Mouse (Mus musculus) forebrain, embryonic 16.5 days (tissue): Measurements from ENCODE around the gene Ccdc122. TPM values are rescaled to one million over a fixed set of nuclear protein-coding genes. Genes with fewer than 3 reads are reported as not detected.
A peak's percentile ranks its signal among the peaks of the same experiment; 100 is the strongest.
"Not testable (repeated sequence)": the region's sequence is repeated elsewhere in the genome, so short reads cannot be mapped to it uniquely, and the experiment has no call there.

Experiments used
- ATAC-seq: fragments of 200-750 bp; cut with Nextera tagmentation; 2 replicates; pipeline ENCODE4 v1.8.0; 2017; ENCODE audit warnings: mild to moderate bottlenecking, moderate library complexity
- H3K27ac ChIP-seq: fragments of 300-500 bp; sonication (generic); 2 replicates; pipeline ENCODE4 v1.5.1; 2014; ENCODE audit warnings: low read length, control low read depth
- H3K27me3 ChIP-seq: fragments of 300-500 bp; sonication (generic); replicated peaks from 2 replicates; pipeline ENCODE4 v1.6.1; 2014; ENCODE audit warnings: low read length; ENCODE audit not compliant: control insufficient read depth, insufficient read depth
- H3K36me3 ChIP-seq: fragments of 300-500 bp; sonication (generic); 2 replicates; pipeline ENCODE4 v1.6.1; 2014; ENCODE audit not compliant: control insufficient read depth, insufficient read depth
- H3K4me1 ChIP-seq: fragments of 300-500 bp; sonication (generic); replicated peaks from 2 replicates; pipeline ENCODE4 v1.6.1; 2014; ENCODE audit warnings: low read length; ENCODE audit not compliant: control insufficient read depth, insufficient read depth
- H3K4me2 ChIP-seq: fragments of 300-500 bp; sonication (generic); 2 replicates; pipeline ENCODE4 v1.6.1; 2014; ENCODE audit warnings: mild to moderate bottlenecking, low read length, control low read depth
- H3K4me3 ChIP-seq: fragments of 300-500 bp; sonication (generic); replicated peaks from 2 replicates; pipeline ENCODE4 v1.5.1; 2014; ENCODE audit warnings: mild to moderate bottlenecking, low read length, control low read depth
- H3K9ac ChIP-seq: fragments of 300-500 bp; sonication (generic); replicated peaks from 2 replicates; pipeline ENCODE4 v1.6.1; 2014; ENCODE audit warnings: low read depth, low read length, control low read depth
- H3K9me3 ChIP-seq: fragments of 300-500 bp; sonication (generic); 2 replicates; pipeline ENCODE4 v1.6.1; 2016; ENCODE audit warnings: low read length; ENCODE audit not compliant: control insufficient read depth
- WGBS: fragments of 180-500 bp; shearing (Covaris S2); extraction: QIAGEN DNeasy Blood & Tissue Kit; methylation state at CpG from one replicate; pipeline ENCODE4 v1.1.7; 2014; 5-methylcytosine and 5-hydroxymethylcytosine counted together
- polyA plus RNA-seq: library from polyadenylated mRNA; unstranded; fragments of >200 nt; fragmentation: Nextera tagmentation; extraction: Ambion mirVana; gene quantifications from 2 replicates; pipeline ENCODE4 v1.2.1, GENCODE M21; 2015

The Ccdc122 gene
- polyA plus RNA-seq, 1 experiment from 2014 or later = 0.54 TPM

DNA sequence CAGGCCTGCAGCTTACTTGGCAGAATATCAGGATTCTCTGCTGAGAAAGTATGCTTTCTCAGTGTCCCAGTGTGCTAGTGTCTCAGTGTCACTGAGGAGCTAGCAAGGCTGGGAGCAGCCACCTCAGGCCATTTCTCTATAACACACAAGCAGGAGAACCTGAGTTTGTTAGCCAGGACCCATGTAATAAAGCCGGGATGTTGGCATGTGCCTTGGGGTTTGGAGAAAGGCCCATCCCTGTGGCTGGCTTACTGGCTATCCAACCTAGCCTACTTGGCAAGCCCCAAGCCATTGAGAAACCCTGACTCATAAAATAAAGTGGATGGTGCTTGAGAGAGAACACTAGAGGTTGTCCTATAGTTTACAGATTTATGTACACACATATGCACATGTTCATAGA, 32.8 kb downstream of the Ccdc122 start:
- H3K36me3 ChIP-seq = no peaks in the 10 kb centered on the region
- no peak overlapping the region for H3K9ac ChIP-seq
- H3K4me3 ChIP-seq = no peak overlapping the region
- H3K9me3 ChIP-seq = no peaks in the 10 kb centered on the region
- 88% methylated on average over 1 of the region's 1 CpGs for WGBS
- no peaks in the 10 kb centered on the region for H3K4me1 ChIP-seq
- no peak overlapping the region for H3K27ac ChIP-seq
- no peak overlapping the region for H3K4me2 ChIP-seq
- H3K27me3 ChIP-seq = no peaks in the 10 kb centered on the region
- no peak for ATAC-seq

DNA sequence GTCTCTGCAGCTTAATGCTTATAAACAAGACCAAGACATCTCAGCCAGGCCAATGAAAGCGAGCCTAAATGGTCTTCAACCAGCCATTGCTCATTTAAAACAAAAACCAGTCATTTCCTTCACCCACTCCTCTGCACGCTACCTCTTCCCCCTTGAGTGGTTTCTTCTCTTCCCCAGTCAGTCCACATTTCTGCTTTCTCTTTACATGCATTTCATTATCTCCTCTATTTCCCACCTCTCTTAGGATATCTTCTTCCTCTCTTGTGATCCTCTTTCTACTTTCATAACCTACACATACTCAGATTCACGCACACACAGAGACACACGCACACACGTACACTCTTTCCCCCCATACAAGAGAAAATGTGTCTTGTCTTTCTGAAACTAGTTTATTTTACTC, 44.7 kb downstream of the Ccdc122 start:
- no peaks in the 10 kb centered on the region for H3K9me3 ChIP-seq

DNA sequence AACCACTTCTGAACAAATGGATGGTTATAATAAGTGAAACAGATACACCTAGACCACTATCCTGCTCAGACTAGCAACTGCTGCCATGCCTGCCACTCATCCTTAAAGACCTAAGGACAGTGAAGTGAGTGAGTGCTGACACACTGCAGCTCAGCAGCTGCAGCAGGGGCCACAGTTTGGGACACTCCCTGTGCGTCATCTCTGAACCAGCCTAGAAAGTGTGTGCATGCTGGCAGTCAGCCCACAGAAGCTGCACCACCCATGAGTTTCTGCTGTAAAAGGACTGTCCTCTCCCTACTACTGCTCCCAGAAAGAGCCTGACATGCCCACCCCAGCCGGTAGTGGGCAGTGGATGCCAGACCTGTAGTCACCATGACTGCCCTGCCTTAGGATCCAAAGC, 63.7 kb downstream of the Ccdc122 start:
- 73% methylated on average over 2 of the region's 2 CpGs for WGBS
- Histone ChIP-seq H3K36me3 (no peaks in the 10 kb centered on the region), H3K4me3 (no peak overlapping the region), H3K27me3 (no peaks in the 10 kb centered on the region), H3K4me2 (no peak overlapping the region), H3K4me1 (no peaks in the 10 kb centered on the region), H3K9ac (no peak overlapping the region), H3K27ac (no peak overlapping the region), H3K9me3 (no peaks in the 10 kb centered on the region)
- ATAC-seq = no peak

More for the DNA sequence above, 44.7 kb downstream of the Ccdc122 start:
- ATAC-seq = no peak
- H3K4me1 ChIP-seq = no peaks in the 10 kb centered on the region
- no peaks in the 10 kb centered on the region for H3K27me3 ChIP-seq
- H3K9ac ChIP-seq = no peak overlapping the region
- H3K27ac ChIP-seq = no peak overlapping the region
- WGBS = 92% methylated on average over 5 of the region's 5 CpGs
- no peaks in the 10 kb centered on the region for H3K36me3 ChIP-seq
- no peak overlapping the region for H3K4me3 ChIP-seq
- no peak overlapping the region for H3K4me2 ChIP-seq

GRCm38 (mm10) chr14:77110622-77111021, 74.0 kb downstream of the Ccdc122 start:
- H3K9ac ChIP-seq, H3K4me1 ChIP-seq, H3K27ac ChIP-seq, H3K36me3 ChIP-seq, H3K4me3 ChIP-seq, H3K27me3 ChIP-seq, H3K4me2 ChIP-seq, ATAC-seq, H3K9me3 ChIP-seq: not testable (repeated sequence)
- WGBS = 78% methylated on average over 5 of the region's 5 CpGs

GRCm38 (mm10) chr14:77130612-77131011, 94.0 kb downstream of the Ccdc122 start:
- H3K4me3 ChIP-seq = no peak overlapping the region
- H3K36me3 ChIP-seq = no peaks in the 10 kb centered on the region
- no peak overlapping the region for H3K9ac ChIP-seq
- 90% methylated on average over 5 of the region's 5 CpGs for WGBS
- H3K27ac ChIP-seq = no peak overlapping the region
- H3K4me2 ChIP-seq = no peak overlapping the region
- H3K9me3 ChIP-seq = no peaks in the 10 kb centered on the region
- no peak for ATAC-seq
- no peaks in the 10 kb centered on the region for H3K27me3 ChIP-seq
- no peaks in the 10 kb centered on the region for H3K4me1 ChIP-seq

DNA sequence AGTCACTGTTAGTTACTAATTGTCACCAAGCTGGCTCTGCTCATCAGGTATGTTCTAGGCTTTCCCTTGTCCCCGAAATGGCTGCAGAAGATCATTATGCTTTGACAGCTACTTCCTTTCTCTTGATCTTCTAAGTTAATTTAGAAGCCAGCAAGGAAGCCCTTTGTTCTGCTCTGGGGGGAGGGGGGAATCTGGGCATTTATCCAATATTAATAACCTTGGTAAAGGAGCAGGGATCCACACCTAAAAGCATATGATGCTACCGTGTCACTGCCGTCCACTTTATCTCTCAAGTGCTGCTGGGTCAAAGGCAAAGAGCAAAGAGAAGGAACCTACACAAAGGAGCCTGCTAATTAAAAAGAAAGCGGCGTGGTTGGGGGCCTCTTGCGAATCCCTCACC, 100.4 kb downstream of the Ccdc122 start:
- no peak overlapping the region for H3K4me2 ChIP-seq
- no peaks in the 10 kb centered on the region for H3K9me3 ChIP-seq
- H3K4me1 ChIP-seq = peaks cover 4% of the 10 kb centered on the region
- ATAC-seq = no peak
- H3K9ac ChIP-seq = no peak overlapping the region
- H3K27me3 ChIP-seq = no peaks in the 10 kb centered on the region
- H3K4me3 ChIP-seq = no peak overlapping the region
- H3K36me3 ChIP-seq = no peaks in the 10 kb centered on the region
- WGBS = 33% methylated on average over 6 of the region's 6 CpGs
- H3K27ac ChIP-seq = no peak overlapping the region

DNA sequence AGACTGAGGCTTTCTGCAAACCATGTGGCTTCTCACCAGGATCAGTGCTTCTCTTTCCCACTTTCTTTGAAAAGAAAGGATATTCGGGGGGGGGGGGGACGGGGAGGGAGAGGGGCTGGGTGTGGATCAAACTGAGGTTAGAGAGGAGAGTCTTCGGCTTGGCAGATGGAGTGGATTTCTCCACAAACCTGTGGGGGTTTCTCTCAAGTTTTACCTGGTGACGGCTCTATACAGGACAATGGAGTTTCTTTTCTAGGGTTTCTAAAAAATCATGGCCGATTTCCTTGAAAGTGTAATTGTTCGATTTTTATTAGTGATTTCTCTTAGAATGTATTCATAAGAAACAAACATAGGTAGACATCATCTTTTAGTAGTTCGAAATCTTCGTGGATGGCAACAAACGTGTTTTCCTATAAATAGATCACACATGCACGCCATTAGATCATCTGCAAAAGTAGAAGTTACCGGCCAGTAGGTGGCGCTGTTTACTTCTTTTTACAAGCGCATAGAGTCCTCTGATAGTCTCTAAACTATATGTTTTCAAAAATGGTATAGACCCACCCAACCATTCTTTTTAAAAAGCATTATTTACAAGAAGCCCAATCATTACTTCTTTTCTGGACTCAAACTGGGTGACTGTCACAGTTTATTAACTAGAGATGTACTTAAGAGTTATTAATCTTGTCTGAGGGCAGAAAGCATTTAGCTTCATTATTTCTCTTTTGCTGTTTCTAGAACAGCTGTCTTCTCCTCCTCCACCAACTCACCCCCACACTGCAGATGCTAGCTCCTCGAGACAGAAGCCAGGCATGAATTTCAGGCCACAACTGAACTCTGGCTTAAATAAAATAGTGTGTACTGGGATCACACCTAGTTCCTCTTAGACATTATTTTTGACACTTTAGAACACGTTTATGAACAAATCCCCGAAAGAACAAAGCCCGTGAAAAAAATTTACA, 105.0 kb downstream of the Ccdc122 start:
- peaks cover 7% of the 10 kb centered on the region for H3K4me1 ChIP-seq
- no peaks in the 10 kb centered on the region for H3K9me3 ChIP-seq
- no peak overlapping the region for H3K4me3 ChIP-seq
- WGBS = 25% methylated on average over 17 of the region's 17 CpGs
- ATAC-seq = peak; percentile 90
- no peak overlapping the region for H3K9ac ChIP-seq
- no peak overlapping the region for H3K4me2 ChIP-seq
- H3K27ac ChIP-seq = peak overlapping the region; percentile 47
- H3K27me3 ChIP-seq = no peaks in the 10 kb centered on the region
- no peaks in the 10 kb centered on the region for H3K36me3 ChIP-seq

DNA sequence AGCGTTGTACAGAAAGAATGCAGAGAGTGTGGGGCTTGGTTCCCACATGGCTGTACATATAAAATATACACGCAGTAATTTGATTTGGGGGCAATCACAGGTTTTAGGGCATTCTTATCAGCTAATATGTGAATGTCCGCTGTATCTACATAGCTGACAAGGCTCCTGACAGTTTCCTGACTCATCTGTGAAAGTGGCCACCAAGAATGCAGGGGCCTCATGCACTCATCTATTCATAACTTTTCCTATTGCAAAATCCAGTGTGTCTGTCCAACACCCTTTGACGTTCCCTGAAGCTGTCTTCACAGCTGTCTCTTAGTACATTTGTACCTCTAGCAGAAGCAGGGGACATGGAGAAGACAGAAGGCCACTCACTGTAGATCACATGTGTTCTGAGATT, 108.5 kb downstream of the Ccdc122 start:
- Histone ChIP-seq H3K4me2 (no peak overlapping the region), H3K9ac (no peak overlapping the region), H3K4me1 (peaks cover 7% of the 10 kb centered on the region), H3K4me3 (no peak overlapping the region), H3K27ac (no peak overlapping the region), H3K27me3 (no peaks in the 10 kb centered on the region), H3K9me3 (no peaks in the 10 kb centered on the region), H3K36me3 (no peaks in the 10 kb centered on the region)
- no peak for ATAC-seq
- WGBS = 90% methylated on average over 4 of the region's 4 CpGs

DNA sequence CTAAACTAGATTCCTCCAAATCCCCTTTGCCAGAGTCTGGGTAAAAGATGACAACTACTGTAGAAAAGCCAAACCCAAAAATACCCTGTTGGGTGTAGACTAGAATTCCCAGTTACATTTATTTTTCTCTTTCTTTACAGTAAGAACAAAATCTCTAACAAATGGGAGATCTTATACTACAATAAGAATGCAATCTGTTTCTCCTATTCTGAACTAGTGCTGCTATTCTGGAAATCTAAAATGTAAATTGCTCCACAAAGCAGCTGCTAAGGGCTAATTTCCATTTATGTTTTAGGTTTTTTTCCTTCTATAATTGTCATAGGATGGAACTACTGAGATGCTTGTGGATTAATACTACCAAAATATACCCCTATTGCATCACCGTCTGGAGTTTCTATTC, 111.1 kb downstream of the Ccdc122 start:
- Histone ChIP-seq H3K4me2 (no peak overlapping the region), H3K36me3 (no peaks in the 10 kb centered on the region), H3K9ac (no peak overlapping the region), H3K4me1 (no peaks in the 10 kb centered on the region), H3K9me3 (no peaks in the 10 kb centered on the region), H3K27ac (no peak overlapping the region), H3K27me3 (no peaks in the 10 kb centered on the region), H3K4me3 (no peak overlapping the region)
- ATAC-seq = no peak
- 79% methylated on average over 1 of the region's 1 CpGs for WGBS
